Mouse (Mus musculus): ENCODE measurements around the gene Kdm4a. TPM values are rescaled to one million over a fixed set of nuclear protein-coding genes. Genes with fewer than 3 reads are reported as not detected.

Gene Kdm4a
- polyA plus RNA-seq (2014; fragmentation: Nextera tagmentation; extraction: Ambion mirVana) = 65.4 and 68.0 TPM in 2 replicates

GRCm38 (mm10) chr4:118179467-118180300 is at the start of gene Kdm4a:
Gene Kdm4a, minus strand, starts transcription at chr4:118180043.
- peak; percentile 94 for DNase-seq (ENCODE audit: low spot score)
- peak within 1 kb of the TSS; percentile 87 for H3K9ac ChIP-seq (ENCODE audit: low read length)
- WGBS = under 1% methylated on average over 38 of the region's 38 CpGs
- no peaks in the 10 kb centered on the region for H3K9me3 ChIP-seq (ENCODE audit: control insufficient read depth, low read length)
- no peaks in the 10 kb centered on the region for H3K27me3 ChIP-seq (ENCODE audit: control insufficient read depth, insufficient read depth, low read length)
- peak within 1 kb of the TSS; percentile 73 for H3K4me2 ChIP-seq (ENCODE audit: low read depth)
- peaks cover 12% of the 10 kb centered on the region; the same call in 1 of the 2 replicates for H3K36me3 ChIP-seq (ENCODE audit: control insufficient read depth, insufficient read depth, low read length)
- ATAC-seq (ENCODE audit: insufficient read depth, low FRiP score, low TSS enrichment) = peak; percentile 99
- H3K27ac ChIP-seq (ENCODE audit: low read depth, low read length) = peak within 1 kb of the TSS; percentile 88
- peak within 1 kb of the TSS; percentile 77 for H3K4me3 ChIP-seq (ENCODE audit: low read depth, low read length)
- H3K4me1 ChIP-seq (ENCODE audit: control insufficient read depth, insufficient read depth, low read length) = peaks cover 9% of the 10 kb centered on the region

GRCm38 (mm10) chr4:118229035-118229770 is 49.4 kb upstream of the Kdm4a start:
- ATAC-seq (ENCODE audit: insufficient read depth, low FRiP score, low TSS enrichment) = peak; percentile 37; the same call in 1 of the 2 replicates
- Histone ChIP-seq H3K27me3 (ENCODE audit: control insufficient read depth, insufficient read depth, low read length) (no peaks in the 10 kb centered on the region), H3K9ac (ENCODE audit: low read length) (no peak overlapping the region), H3K36me3 (ENCODE audit: control insufficient read depth, insufficient read depth, low read length) (peaks cover 25% of the 10 kb centered on the region), H3K4me1 (ENCODE audit: control insufficient read depth, insufficient read depth, low read length) (no peaks in the 10 kb centered on the region), H3K4me3 (ENCODE audit: low read depth, low read length) (no peak overlapping the region), H3K27ac (ENCODE audit: low read depth, low read length) (no peak overlapping the region), H3K4me2 (ENCODE audit: low read depth) (no peak overlapping the region), H3K9me3 (ENCODE audit: control insufficient read depth, low read length) (no peaks in the 10 kb centered on the region)
- DNase-seq (ENCODE audit: low spot score) = no peak
- WGBS = 73% methylated on average over 6 of the region's 6 CpGs

GRCm38 (mm10) chr4:118227398-118227797 is 47.6 kb upstream of the Kdm4a start:
- Histone ChIP-seq H3K4me3 (ENCODE audit: low read depth, low read length) (no peak overlapping the region), H3K9ac (ENCODE audit: low read length) (no peak overlapping the region), H3K4me1 (ENCODE audit: control insufficient read depth, insufficient read depth, low read length) (no peaks in the 10 kb centered on the region), H3K4me2 (ENCODE audit: low read depth) (no peak overlapping the region), H3K36me3 (ENCODE audit: control insufficient read depth, insufficient read depth, low read length) (peaks cover 33% of the 10 kb centered on the region), H3K9me3 (ENCODE audit: control insufficient read depth, low read length) (no peaks in the 10 kb centered on the region), H3K27me3 (ENCODE audit: control insufficient read depth, insufficient read depth, low read length) (no peaks in the 10 kb centered on the region), H3K27ac (ENCODE audit: low read depth, low read length) (no peak overlapping the region)
- DNase-seq (ENCODE audit: low spot score) (no peak), ATAC-seq (ENCODE audit: insufficient read depth, low FRiP score, low TSS enrichment) (no peak)
- WGBS = 89% methylated on average over 12 of the region's 12 CpGs

GRCm38 (mm10) chr4:118221261-118221660 is 41.4 kb upstream of the Kdm4a start:
- no peak for DNase-seq (ENCODE audit: low spot score)
- 83% methylated on average over 7 of the region's 7 CpGs for WGBS
- peaks cover 35% of the 10 kb centered on the region for H3K36me3 ChIP-seq (ENCODE audit: control insufficient read depth, insufficient read depth, low read length)
- no peaks in the 10 kb centered on the region for H3K4me1 ChIP-seq (ENCODE audit: control insufficient read depth, insufficient read depth, low read length)
- no peaks in the 10 kb centered on the region for H3K27me3 ChIP-seq (ENCODE audit: control insufficient read depth, insufficient read depth, low read length)
- H3K9me3 ChIP-seq (ENCODE audit: control insufficient read depth, low read length) = no peaks in the 10 kb centered on the region
- no peak overlapping the region for H3K27ac ChIP-seq (ENCODE audit: low read depth, low read length)
- ATAC-seq (ENCODE audit: insufficient read depth, low FRiP score, low TSS enrichment) = no peak
- no peak overlapping the region for H3K4me2 ChIP-seq (ENCODE audit: low read depth)
- H3K9ac ChIP-seq (ENCODE audit: low read length) = no peak overlapping the region
- no peak overlapping the region for H3K4me3 ChIP-seq (ENCODE audit: low read depth, low read length)

GRCm38 (mm10) chr4:118220756-118221155 is 40.9 kb upstream of the Kdm4a start:
- 93% methylated on average over 9 of the region's 9 CpGs for WGBS
- no peak overlapping the region for H3K4me2 ChIP-seq (ENCODE audit: low read depth)
- no peak overlapping the region for H3K4me3 ChIP-seq (ENCODE audit: low read depth, low read length)
- H3K4me1 ChIP-seq (ENCODE audit: control insufficient read depth, insufficient read depth, low read length) = no peaks in the 10 kb centered on the region
- H3K27me3 ChIP-seq (ENCODE audit: control insufficient read depth, insufficient read depth, low read length) = no peaks in the 10 kb centered on the region
- DNase-seq (ENCODE audit: low spot score) (no peak), ATAC-seq (ENCODE audit: insufficient read depth, low FRiP score, low TSS enrichment) (no peak)
- no peak overlapping the region for H3K9ac ChIP-seq (ENCODE audit: low read length)
- peaks cover 32% of the 10 kb centered on the region for H3K36me3 ChIP-seq (ENCODE audit: control insufficient read depth, insufficient read depth, low read length)
- H3K27ac ChIP-seq (ENCODE audit: low read depth, low read length) = no peak overlapping the region
- H3K9me3 ChIP-seq (ENCODE audit: control insufficient read depth, low read length) = no peaks in the 10 kb centered on the region

- ATAC-seq (ENCODE audit: insufficient read depth, low FRiP score, low TSS enrichment) (no peak), DNase-seq (ENCODE audit: low spot score) (no peak)
- Histone ChIP-seq H3K27me3 (ENCODE audit: control insufficient read depth, insufficient read depth, low read length) (no peaks in the 10 kb centered on the region), H3K4me2 (ENCODE audit: low read depth) (no peak overlapping the region), H3K4me3 (ENCODE audit: low read depth, low read length) (no peak overlapping the region), H3K27ac (ENCODE audit: low read depth, low read length) (no peak overlapping the region), H3K36me3 (ENCODE audit: control insufficient read depth, insufficient read depth, low read length) (peaks cover 28% of the 10 kb centered on the region), H3K4me1 (ENCODE audit: control insufficient read depth, insufficient read depth, low read length) (no peaks in the 10 kb centered on the region), H3K9ac (ENCODE audit: low read length) (no peak overlapping the region), H3K9me3 (ENCODE audit: control insufficient read depth, low read length) (no peaks in the 10 kb centered on the region)
- 95% methylated on average over 6 of the region's 6 CpGs for WGBS
Measured at GRCm38 (mm10) chr4:118219487-118219886, 39.6 kb upstream of the Kdm4a start.

GRCm38 (mm10) chr4:118218521-118218920 is 38.7 kb upstream of the Kdm4a start:
- ATAC-seq (ENCODE audit: insufficient read depth, low FRiP score, low TSS enrichment) (no peak), DNase-seq (ENCODE audit: low spot score) (no peak)
- Histone ChIP-seq H3K4me1 (ENCODE audit: control insufficient read depth, insufficient read depth, low read length) (no peaks in the 10 kb centered on the region), H3K9ac (ENCODE audit: low read length) (no peak overlapping the region), H3K36me3 (ENCODE audit: control insufficient read depth, insufficient read depth, low read length) (peaks cover 27% of the 10 kb centered on the region), H3K4me3 (ENCODE audit: low read depth, low read length) (no peak overlapping the region), H3K27ac (ENCODE audit: low read depth, low read length) (no peak overlapping the region), H3K27me3 (ENCODE audit: control insufficient read depth, insufficient read depth, low read length) (no peaks in the 10 kb centered on the region), H3K4me2 (ENCODE audit: low read depth) (no peak overlapping the region), H3K9me3 (ENCODE audit: control insufficient read depth, low read length) (no peaks in the 10 kb centered on the region)
- WGBS = 92% methylated on average over 5 of the region's 5 CpGs

- peaks cover 20% of the 10 kb centered on the region for H3K36me3 ChIP-seq (ENCODE audit: control insufficient read depth, insufficient read depth, low read length)
- DNase-seq (ENCODE audit: low spot score) (peak; percentile 56), ATAC-seq (ENCODE audit: insufficient read depth, low FRiP score, low TSS enrichment) (peak; percentile 39)
- 84% methylated on average over 17 of the region's 17 CpGs for WGBS
- H3K27me3 ChIP-seq (ENCODE audit: control insufficient read depth, insufficient read depth, low read length) = no peaks in the 10 kb centered on the region
- H3K4me2 ChIP-seq (ENCODE audit: low read depth) = no peak overlapping the region
- no peaks in the 10 kb centered on the region for H3K4me1 ChIP-seq (ENCODE audit: control insufficient read depth, insufficient read depth, low read length)
- H3K4me3 ChIP-seq (ENCODE audit: low read depth, low read length) = no peak overlapping the region
- H3K9me3 ChIP-seq (ENCODE audit: control insufficient read depth, low read length) = no peaks in the 10 kb centered on the region
- H3K9ac ChIP-seq (ENCODE audit: low read length) = no peak overlapping the region
- H3K27ac ChIP-seq (ENCODE audit: low read depth, low read length) = no peak overlapping the region
Measured at GRCm38 (mm10) chr4:118216726-118217595, 37.1 kb upstream of the Kdm4a start.

Data from neural tube, embryonic 11.5 days (tissue).